Mouse (Mus musculus) 3134 (cell line): Measurements from ENCODE around the gene Chst3.
"Not testable (repeated sequence)": the region's sequence is repeated elsewhere in the genome, so short reads cannot be mapped to it uniquely, and the experiment has no call there.

ENCODE experiments used
- DNase-seq: peaks from one replicate; pipeline ENCODE4 v3.0.0-alpha.2; 2011; ENCODE audit warnings: low spot score; ENCODE audit not compliant: insufficient read length; ENCODE audit errors: extremely low read depth

Gene Chst3

DNA sequence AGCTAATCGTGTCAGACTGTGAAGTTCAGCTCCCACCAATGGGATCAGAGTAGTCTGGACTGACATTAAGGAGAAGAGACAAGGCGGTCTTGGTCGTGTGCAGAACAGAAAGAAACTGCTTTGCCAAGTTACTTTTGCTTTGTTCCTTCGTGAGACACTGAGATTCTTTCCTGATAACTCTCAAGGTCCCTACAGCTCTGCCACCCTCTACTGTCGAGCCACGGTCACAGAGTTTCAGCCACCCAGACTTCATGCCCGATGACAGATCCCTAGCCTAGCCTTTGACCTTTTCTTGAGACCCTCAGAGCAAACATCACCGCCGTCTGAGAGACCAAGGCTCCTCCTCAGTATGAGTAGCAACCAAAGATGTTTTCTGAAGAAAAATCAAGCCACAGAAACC is 14.9 kb upstream of the Chst3 start:
- no peak for DNase-seq

DNA sequence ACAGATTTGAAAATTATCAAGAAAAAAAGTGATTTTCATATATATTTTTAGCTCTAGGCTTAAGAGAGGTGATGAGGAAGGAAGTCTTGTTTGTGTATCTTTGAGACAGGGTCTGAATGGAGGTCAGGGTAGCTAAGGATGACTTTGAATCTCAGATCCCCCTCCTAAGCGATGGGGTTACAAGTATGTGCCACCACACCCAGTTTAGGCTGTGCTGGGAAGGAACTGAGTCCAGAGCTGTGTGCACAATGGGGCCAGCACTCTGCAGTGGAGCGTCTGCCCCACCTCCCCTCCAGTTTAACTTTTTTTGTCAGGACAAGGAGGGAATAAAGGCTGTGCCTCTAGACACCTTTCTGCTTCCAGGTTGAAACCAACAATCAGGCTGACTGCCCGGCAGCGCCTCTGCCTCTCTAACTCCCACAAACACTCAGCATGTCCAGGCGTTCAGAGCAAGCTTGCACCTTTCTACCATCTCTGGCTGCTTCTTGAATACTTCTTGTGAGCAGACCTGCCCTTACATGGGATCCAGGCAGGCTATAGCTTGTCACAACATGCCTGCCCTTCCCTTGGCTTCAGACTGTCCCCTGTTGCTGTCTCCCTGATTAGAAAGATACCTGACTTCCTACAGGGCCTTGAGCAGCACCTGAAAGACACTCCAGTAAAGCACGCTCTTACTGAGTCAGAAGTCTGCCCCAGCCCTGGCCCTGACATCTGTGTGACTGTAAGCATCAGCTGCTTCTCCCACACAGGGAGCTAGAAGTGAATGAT is 11.4 kb upstream of the Chst3 start:
- DNase-seq, result no peak

DNA sequence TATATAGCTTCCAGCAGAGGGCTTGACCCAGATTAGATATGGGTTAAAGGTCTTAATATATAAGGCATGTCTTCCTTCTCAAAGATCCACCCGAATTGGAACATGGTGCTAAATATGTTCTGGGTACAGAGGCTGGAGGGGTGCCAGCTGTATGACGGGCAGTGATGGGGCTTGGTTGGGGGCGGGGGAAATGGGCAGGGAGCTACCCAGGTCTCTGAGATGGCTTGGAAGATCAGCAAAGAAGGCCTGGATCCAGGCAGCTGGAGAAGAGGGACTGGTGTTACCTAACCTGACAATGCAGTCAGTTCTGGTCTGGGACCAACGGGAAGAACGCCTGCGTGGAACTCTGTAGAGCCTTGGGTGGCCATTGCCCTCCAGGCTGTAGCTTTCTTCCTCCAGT is 10.1 kb upstream of the Chst3 start:
- DNase-seq, result no peak

DNA sequence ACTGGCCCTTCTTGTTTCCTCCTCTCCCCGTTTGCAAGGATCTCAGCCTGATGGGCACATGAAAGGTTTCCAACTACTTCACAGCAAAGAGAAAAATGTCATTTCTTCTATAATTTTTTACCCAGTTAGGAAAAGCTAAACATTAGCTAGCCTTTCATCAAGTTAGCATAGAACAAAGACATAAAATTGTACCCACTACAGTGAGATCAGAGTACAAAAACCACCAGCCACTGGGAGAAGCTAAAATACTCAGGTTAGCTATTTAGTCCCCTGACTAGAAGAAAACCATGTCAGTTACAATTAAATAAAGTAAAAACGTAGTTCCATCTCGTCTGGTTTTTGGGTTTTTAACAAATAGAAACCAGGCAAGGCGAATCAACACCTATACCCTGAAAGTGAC is 8.6 kb upstream of the Chst3 start:
- DNase-seq, result no peak

DNA sequence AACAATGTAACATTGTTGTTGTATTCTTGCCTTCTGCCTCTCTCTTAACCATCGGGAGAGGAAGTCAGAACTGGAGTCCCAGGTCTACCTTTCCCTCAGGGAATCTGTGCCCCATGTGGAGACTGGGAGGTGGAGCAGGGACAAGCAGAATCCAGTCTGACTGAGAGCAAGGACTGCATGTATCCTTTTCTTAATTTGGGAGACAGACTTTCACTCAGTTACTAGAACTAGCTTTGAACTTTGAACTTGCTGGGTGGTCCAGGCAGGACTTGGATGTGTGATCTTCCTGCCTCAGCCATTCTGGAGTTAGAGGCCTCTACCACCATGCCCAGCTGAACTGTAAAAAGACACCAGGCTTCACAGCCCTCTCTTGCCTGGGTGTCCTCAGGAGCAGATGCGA is 5.5 kb upstream of the Chst3 start:
- DNase-seq, result no peak

DNA sequence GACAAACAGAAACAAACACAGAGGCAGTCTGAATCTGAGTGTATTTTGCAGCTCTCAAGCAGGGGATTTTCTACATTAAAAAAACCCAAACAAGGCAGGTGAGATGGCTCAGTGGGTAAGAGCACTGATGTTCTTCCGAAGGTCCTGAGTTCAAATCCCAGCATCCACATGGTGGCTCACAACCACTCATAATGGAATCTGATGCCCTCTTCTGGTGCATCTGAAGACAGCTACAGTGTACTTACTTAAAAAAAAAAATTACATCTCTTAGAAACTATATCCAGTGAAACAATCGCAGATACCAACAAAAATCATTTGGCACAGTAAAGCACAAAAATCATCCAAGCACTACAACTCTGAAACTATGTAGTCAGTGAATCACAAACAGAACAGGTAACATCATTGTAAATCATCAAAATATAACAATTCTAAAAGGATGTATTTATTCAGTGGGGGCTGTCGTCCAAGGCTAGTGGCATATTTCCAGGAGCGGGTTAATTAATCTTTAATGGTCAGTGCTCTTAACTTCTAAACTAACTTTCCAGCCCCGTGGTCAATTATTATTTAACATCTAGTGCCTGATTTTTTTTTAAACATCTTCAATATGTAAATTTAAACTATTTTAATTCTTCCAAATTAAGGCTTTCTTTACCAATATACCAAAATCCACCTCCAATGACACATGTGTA is 2.7 kb upstream of the Chst3 start:
- DNase-seq, result not testable (repeated sequence)

DNA sequence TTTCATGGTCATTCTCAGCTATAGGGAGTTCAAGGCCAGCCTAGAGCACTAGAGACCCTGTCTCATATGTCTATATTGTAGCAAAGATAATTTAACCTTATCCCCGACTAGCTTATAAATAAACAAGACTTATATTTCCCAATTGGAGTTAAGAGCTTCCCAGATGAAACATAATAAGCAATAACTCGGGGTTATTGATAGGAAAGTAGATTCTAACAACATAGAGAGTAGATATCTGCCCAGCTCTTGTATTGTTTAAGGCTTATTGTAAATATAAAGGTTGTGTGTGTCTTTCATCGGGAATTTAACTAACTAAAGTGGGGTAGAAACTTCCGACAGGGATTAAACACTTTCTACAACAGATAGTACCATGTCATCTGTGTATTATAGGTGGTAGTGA is 1.5 kb upstream of the Chst3 start:
- no peak for DNase-seq

DNA sequence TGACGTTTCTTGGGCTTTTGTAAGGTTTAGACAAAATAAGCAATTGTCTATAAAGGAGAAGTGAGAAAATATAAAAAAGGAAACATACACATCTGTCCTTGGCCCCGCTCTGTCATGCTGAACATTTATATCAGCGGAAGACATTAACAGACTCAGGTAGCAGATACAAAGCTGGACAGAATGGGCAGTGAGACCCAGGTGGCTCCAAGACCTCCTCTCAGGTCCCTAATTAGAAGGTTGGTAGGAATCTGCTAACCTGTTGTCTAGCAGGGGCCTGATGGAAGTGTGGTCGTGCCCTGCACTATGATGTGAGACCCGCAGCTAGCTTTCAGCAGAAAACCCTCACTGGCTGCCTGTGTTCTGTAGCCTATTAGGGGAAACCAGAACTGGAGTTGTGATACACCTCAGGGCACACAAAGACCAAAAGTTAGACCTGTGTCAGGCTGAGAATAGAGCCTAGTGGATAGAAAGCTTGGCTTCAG is 1.0 kb upstream of the Chst3 start:
- no peak for DNase-seq

DNA sequence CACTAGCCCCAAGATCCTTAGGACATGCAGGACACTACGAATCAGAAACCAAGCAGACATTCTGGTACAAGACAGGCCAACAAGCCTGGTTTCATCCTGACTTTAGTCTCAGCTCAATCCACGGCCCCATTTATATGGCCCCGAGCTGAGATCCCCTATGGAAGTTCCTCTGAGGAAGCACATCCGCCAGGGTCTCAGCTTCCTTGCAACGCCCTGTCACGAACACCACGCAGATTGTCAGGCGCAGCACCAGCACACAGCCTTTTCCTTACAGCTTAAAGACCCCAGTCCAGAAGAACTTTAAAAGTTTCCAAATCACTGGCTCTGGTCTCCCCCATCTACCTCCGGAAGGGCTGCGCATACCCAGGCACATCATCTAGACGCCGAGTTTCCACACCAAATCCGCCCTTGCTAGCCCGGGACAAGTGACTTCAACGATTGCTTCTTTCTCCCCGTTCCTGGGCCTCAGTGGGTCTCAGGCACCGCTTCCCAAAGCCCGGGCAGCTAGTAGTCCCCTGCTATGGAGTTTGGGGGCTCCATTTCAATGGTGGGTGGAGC is 948 bp downstream of the Chst3 start:
- no peak for DNase-seq

DNA sequence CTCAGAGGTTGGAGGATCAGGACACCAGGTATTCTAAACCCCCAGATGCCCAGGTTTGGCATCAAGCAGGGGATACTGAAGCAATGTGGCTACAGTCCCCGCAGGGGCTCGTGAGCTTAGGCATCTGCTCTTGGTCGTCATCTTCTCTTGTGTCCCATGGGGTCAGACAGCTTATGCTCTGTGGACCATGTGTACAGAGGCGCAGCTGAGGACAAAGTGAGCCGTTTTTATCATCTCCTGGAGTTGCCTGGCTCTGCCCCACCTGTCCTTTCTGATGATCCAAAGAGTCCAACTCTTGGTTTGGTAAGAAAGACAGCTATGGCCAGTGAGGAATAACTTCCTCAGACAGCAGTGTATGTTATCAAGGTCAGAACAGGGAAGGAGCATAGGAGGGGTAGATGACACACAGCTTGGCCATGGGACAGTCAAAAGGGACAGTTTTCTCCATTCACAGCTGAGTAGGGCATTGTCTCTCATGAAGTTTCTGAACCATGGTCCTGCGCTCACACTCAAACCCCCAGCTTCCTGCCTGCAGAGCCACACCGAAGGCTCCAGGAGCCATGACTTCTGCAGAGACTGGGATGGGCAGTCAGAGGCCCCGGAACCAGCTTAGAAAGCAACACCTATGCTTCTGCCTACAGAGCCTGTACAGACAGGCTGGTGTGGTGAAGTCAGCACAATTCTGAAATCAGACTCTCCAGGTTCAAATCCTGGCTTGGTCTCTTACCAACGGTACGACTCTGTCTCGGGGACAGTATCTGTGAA is 2.5 kb downstream of the Chst3 start:
- DNase-seq, result no peak

DNA sequence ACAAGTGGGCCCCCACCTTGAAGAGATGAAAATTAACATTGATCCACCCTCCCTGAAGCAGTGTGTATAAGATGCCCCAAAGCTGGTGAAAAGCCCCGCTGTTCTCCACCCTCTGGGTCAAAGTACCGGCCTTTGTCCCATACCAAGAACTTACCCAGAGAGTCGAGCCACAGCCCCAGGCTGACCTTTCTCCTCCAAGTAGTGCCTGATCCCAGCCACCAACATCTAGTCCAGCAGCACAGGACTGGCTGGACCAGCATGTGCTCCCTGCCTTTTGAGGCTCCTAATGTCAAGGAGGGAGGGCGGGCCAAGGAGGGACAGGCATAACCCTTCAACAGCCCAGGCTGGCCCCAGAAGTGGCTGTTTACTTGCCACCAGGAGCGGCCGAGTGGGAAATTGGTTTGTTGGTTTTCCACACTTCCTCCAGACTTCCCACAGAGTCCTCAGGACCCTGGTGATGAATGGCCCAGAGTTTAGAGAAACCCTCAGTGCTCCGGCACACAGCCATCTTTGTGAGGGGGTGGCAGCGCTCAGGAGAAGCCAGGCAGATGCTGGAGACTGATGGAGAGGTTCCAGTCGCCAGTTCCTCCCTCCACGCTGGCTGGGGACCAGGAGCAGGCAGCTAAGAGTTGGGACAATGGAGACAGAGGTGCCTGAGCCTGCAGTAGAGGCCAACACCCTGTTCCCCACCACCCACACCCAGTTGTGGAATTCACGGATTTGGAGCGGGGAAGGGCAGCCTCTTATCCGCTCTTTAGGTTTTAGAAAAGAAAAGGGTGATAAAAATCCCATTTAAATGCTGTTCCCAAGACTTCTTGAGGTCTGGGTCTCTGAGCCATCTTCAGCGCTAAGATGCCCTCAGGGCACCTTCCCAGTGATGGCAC is 3.7 kb downstream of the Chst3 start:
- no peak for DNase-seq

DNA sequence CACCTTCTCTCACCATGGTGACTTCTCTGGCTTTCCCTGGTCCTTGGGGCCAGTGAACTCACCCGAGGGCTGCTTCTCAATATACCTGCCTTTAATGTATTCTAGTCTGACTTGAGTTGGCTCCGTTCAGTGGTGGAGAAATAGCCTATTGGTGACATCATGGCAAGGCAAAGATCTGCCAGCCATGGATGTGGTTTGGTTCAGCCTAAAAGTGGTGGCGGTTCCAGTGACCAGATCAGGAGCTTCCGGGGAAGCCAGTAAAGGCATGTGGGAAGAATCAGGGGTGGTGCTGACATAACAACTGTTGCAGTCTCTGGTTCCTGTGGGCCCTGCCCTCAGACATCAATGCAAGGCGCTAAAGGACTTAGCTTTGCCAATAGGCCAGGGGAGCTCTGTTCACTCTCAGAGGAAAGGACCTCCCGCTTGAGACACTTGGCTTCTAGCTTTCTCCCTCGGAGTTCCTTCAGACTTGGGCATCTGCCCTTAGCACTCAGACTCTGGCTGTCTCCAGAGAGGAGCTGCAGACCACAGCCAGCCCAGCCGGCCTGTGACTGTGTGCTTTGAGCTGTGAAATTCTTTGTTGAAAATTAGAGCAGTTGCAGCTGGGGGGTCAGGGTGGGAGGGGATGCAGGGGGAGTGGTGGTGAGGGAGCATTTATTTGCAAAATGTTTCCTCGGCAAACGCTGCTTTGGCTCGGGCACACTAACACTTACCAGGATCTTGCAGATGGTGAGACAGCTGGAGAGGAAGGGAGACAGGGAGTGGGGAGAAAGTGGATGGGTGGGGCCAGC is 6.3 kb downstream of the Chst3 start:
- peak; percentile 55 for DNase-seq

DNA sequence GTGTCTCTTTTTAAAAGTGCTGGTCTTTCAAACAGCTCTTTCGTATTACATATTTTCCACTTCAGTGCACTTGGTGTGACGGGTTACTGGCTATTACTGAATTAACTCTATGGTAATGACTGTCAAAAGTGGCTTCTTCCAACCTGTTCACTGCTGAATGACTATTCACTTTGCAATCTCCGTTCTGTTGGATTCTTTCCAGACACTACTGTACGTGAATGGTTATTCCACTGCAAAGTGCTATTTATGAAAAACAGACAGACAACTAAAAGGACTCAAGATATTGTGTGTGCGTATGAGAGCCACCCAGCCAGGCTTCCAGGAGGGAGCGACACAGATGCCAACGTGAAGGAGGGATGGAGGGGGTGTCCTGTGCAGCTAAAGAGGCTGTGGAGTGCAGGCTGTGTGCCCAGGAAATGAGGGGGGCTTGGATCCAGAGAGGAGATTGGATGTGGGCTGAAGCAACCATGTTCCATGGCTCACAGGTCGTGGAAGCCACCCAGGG is 7.5 kb downstream of the Chst3 start:
- DNase-seq, result peak; percentile 34

DNA sequence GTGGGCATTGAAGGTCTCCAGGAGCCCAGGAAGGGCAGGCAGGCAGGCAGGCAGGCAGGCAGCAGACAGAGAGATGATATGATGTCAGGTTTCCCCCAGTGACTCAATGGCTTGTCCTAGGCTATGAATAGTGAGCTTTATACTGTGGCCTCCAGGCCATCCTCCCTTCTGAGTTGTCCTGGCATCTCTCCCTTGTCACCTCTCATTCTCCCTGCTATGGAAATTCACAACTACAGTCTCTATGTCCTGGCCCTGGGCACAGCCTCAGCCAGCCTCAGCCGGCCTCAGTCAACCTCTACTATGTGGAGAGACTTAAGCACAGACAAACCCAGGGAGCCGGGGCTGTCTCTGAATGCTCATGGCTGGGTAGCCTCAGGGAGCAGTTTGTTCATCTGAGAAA is 8.6 kb downstream of the Chst3 start:
- DNase-seq, result peak; percentile 54

DNA sequence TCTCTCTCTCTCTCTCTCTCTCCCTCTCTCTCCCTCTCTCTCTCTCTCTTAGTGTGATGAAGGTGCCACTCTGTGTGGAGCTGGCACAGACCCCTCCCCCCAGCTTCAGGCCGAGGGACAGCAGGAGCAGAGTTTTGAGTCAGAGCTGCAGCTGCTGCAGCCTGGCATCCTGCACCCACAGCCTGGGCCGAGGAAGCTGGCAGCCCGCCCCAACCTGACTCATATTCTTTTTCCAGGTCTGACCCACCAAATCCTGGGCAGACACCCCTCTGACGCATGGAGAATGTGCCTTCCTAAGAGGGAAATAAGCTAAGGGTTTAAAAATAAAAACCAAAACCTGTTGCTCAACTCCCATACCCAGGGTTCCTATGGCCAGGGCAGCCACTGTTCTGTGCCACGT is 9.8 kb downstream of the Chst3 start:
- DNase-seq, result peak; percentile 98

DNA sequence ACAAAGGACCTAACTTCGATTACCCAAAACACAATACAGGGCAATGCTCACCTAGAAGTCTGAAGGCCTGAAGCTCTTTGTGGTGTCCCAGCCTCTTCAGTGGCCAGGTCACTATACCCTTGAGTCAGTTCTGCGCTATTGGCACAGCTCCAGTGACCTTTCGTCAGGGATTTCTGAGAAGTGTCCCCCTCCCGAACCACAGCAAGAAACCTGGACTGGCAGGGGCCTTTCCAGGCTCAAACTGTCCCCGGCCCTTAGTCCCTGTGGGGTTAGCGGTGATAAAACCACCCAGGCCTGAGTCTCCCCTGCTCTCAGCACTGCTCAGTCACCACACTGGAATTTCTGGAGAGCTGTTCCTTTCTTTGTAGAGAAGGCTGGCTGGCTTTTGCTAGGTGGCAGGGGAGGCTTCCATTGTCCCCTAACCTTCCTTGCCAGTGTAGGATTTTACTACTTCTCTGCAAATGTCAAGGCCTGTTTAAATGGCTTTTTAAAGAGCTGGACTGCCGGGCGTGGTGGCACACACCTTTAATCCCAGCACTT is 11.8 kb downstream of the Chst3 start:
- no peak for DNase-seq

DNA sequence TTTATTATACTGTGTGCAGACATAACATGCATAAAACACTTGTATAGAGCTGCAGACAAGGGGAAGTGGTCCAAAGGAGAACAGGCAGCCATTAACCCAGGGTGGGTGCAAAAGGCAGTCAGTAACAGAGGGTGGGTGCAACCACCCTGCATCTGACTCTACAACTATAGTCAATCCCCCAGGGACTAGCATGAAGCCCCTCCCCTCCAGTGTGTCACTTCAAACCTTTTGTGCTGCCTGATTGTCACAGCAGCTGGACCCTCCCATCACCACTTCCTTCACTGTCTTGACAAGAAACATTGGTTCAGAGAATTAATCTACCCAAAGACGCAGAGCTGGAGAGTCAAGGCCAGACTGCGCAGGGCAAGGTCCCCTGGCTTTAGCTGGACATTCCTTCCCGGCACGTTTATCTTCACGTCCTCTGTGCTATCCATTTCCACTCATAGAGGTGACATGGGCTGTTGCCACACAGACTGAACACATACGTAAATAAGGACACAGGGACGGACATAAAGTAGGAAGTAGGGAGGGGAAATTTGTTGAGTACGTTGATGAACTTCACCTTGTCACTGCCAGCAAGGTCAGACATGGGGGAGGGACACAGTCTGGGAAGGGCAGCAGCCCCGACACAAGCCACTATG is 13.3 kb downstream of the Chst3 start:
- no peak for DNase-seq

DNA sequence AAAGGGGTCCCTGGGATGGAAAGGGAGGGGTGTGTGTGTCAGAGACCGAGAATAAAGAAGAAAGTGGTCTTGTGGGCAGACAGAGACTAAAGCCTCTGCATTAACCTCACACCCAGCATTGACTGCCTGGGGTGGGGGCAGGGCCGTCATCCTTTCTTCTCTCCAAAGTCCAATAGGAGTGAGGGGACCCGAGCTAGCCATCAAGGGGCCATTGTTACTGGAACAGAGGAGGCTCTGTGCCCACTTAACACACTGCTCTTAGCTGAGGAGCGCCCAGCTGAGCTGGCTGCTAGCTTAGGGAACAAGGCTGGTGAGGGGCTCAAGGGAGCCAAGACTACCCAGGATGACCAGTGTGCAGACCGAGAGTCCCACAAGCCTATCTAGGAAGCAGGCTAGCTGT is 16.3 kb downstream of the Chst3 start:
- DNase-seq, result no peak

DNA sequence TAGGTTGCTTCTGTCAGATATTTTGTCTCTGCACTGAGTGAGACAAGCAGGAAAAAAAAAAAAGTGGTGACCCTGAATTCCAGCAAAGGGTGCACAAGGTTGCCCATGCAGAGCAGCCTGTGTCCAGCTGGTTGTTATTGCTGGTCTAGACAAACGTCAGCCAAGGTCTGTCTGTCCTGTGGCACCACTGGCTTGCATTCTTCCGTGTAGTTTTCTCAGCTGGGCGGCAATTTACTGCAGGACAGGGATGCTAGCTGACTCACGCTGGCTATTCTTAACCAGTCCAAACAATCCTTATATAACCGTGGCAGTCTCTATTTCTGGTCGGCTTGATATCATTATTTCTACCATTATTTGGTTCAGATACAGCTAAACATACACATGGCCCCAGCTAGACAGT is 18.1 kb downstream of the Chst3 start:
- DNase-seq, result no peak
